Mouse (Mus musculus): ENCODE measurements at regions not wholly inside any gene's neighbourhood (a gene's known extent, or its start where the extent isn't known, plus 50 kb on each side); places are given as distances from the start of the nearest gene placed in this dataset.

DNA sequence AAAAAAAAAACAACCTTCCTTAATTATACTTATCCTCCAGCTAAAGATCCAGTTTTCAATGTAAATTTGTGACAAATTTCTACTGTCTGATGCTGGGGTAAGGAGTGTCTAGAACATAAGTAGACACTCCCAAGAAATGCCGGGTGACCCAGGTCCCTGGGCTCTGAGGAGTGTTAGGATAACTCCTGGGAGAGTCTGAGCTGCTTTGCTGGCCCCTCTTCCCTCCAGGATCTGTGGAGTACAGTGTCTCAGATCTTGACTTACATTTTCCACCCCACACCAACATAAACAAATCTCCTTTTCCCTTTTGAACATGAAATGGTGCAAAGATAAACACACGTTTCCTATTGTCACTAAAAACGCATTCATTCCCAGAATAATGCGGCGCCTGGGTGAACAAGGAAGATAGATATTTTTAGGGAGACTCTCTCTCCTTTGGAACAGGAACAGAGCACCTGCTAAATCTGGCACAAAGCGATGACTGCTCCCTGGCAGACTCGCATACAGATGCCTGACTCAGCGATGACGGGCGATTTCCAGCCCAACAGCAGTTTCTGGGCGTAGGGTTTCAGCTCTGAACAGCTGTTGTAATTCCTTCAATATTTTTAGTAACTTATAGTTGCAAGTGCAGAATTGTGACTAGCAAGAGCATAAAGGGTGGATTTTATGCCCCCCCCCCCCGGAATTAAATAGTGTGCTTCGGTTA is 91.3 kb downstream of the Cavin4 start:
- no peak overlapping the region for H3K9ac ChIP-seq (replicated peaks)
- H3K4me2 ChIP-seq (ENCODE audit: low read depth, low read length) = no peak overlapping the region
- no peak overlapping the region for H3K27ac ChIP-seq (ENCODE audit: low read depth)
- no peaks in the 10 kb centered on the region for H3K9me3 ChIP-seq (ENCODE audit: low read length)
- no peak overlapping the region for H3K4me3 ChIP-seq (ENCODE audit: low read depth, low read length)
- no peaks in the 10 kb centered on the region for H3K36me3 ChIP-seq (replicated peaks; ENCODE audit: insufficient read depth, low read length)
- WGBS (ENCODE audit: insufficient replicate concordance) = 52% methylated on average over 13 of the region's 13 CpGs
- TF ChIP-seq CTCF (IDR thresholded peaks at IDR 0.05; ENCODE audit: low read depth) (no peak), EP300 (IDR thresholded peaks at IDR 0.05; ENCODE audit: low read depth) (no peak)
- no peaks in the 10 kb centered on the region for H3K27me3 ChIP-seq (ENCODE audit: insufficient read depth, low read length)
- DNase-seq (no peak), ATAC-seq (no peak)
- H3K4me1 ChIP-seq (ENCODE audit: insufficient read depth) = 0 out of 2 replicates have a peak, but pooled peaks cover 2% of the 10 kb centered on the region

DNA sequence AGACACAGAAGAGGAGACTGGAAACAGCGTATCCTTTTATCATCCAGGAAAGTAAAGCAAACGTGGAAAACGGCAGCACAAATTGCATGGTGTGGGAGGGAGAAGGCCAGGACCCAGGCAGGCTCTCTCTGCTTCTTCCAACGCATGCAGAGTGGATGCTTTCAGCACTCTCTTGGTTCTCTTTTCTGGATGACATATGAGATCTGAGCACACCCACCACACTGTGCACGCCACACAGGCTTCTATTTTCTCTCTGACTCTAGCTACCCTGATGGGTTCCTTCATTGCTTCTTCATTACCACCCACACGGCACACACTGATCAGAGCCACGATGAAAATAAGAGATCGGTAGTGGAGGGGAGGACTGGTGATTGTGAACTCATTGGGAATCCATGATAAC is 97.3 kb downstream of the Cavin4 start:
- DNase-seq (no peak), ATAC-seq (no peak)
- H3K4me2 ChIP-seq (ENCODE audit: low read depth, low read length) = no peak overlapping the region
- TF ChIP-seq CTCF (IDR thresholded peaks at IDR 0.05; ENCODE audit: low read depth) = no peak
- H3K9ac ChIP-seq (replicated peaks) = no peak overlapping the region
- 68% methylated on average over 8 of the region's 8 CpGs for WGBS (ENCODE audit: insufficient replicate concordance)
- no peaks in the 10 kb centered on the region for H3K9me3 ChIP-seq (ENCODE audit: low read length)
- no peak overlapping the region for H3K4me3 ChIP-seq (ENCODE audit: low read depth, low read length)
- no peaks in the 10 kb centered on the region for H3K36me3 ChIP-seq (replicated peaks; ENCODE audit: insufficient read depth, low read length)
- no peaks in the 10 kb centered on the region for H3K4me1 ChIP-seq (ENCODE audit: insufficient read depth)
- H3K27me3 ChIP-seq (ENCODE audit: insufficient read depth, low read length) = no peaks in the 10 kb centered on the region
- no peak overlapping the region for H3K27ac ChIP-seq (ENCODE audit: low read depth)

DNA sequence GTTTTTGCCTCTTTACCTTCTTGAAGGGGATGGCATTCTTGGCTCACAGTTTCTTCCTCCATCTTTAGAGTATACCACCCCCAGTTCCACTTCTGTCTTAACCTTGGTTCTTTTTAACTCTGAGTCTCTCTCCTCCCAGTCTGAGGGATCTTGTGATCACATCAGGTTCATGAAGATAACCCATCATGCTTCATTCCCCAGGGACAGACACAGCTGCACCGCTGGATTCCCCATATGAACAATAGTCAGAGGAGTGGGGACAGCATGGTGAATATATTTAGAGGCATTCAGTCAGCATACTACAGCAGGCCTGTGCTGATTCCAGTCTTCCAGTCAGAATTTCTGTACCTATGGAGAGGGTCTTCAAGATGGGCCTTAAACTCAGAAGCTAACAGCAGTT is 103.1 kb downstream of the Cavin4 start:
- no peaks in the 10 kb centered on the region for H3K9me3 ChIP-seq (ENCODE audit: low read length)
- H3K27ac ChIP-seq (ENCODE audit: low read depth) = no peak overlapping the region
- 79% methylated on average over 1 of the region's 1 CpGs for WGBS (ENCODE audit: insufficient replicate concordance)
- DNase-seq = no peak
- TF ChIP-seq CTCF (IDR thresholded peaks at IDR 0.05; ENCODE audit: low read depth) (no peak), EP300 (IDR thresholded peaks at IDR 0.05; ENCODE audit: low read depth) (no peak)
- H3K4me2 ChIP-seq (ENCODE audit: low read depth, low read length) = no peak overlapping the region
- no peaks in the 10 kb centered on the region for H3K4me1 ChIP-seq (ENCODE audit: insufficient read depth)
- H3K4me3 ChIP-seq (ENCODE audit: low read depth, low read length) = no peak overlapping the region
- H3K36me3 ChIP-seq (replicated peaks; ENCODE audit: insufficient read depth, low read length) = no peaks in the 10 kb centered on the region
- H3K9ac ChIP-seq (replicated peaks) = no peak overlapping the region
- H3K27me3 ChIP-seq (ENCODE audit: insufficient read depth, low read length) = no peaks in the 10 kb centered on the region
- no peak for ATAC-seq

DNA sequence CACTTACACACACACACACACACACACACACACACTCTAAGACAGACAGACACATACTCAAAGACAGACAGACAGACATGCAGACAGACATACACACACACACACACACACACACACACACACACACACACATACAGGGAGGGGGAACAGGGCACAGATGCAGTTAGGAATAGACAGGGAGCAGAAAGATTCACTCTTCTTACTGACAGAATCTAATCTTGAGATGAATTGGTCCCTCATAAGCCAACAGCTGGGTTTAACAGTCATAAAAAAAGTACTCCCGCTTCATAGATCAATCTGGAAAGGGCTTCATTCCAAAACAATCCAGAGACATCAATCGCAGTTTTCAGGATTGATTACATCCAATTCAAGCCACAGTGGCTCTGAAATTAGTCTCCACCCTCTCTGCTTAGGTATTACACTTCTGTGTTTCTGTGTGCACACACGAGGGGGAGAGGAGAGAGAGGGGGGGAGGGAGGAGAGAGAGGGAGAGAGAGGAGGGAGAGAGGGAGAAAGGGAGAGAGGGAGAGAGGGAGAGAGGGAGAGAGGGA is 107.2 kb downstream of the Cavin4 start:
- TF ChIP-seq EP300 (IDR thresholded peaks at IDR 0.05; ENCODE audit: low read depth) (no peak), CTCF (IDR thresholded peaks at IDR 0.05; ENCODE audit: low read depth) (no peak)
- no peaks in the 10 kb centered on the region for H3K9me3 ChIP-seq (ENCODE audit: low read length)
- no peak for ATAC-seq
- no peak overlapping the region for H3K27ac ChIP-seq (ENCODE audit: low read depth)
- no peaks in the 10 kb centered on the region for H3K27me3 ChIP-seq (ENCODE audit: insufficient read depth, low read length)
- H3K4me2 ChIP-seq (ENCODE audit: low read depth, low read length) = no peak overlapping the region
- no peak overlapping the region for H3K9ac ChIP-seq (replicated peaks)
- H3K36me3 ChIP-seq (replicated peaks; ENCODE audit: insufficient read depth, low read length) = no peaks in the 10 kb centered on the region
- WGBS (ENCODE audit: insufficient replicate concordance) = 54% methylated on average over 3 of the region's 3 CpGs
- no peak overlapping the region for H3K4me3 ChIP-seq (ENCODE audit: low read depth, low read length)
- no peaks in the 10 kb centered on the region for H3K4me1 ChIP-seq (ENCODE audit: insufficient read depth)
- DNase-seq = no peak

DNA sequence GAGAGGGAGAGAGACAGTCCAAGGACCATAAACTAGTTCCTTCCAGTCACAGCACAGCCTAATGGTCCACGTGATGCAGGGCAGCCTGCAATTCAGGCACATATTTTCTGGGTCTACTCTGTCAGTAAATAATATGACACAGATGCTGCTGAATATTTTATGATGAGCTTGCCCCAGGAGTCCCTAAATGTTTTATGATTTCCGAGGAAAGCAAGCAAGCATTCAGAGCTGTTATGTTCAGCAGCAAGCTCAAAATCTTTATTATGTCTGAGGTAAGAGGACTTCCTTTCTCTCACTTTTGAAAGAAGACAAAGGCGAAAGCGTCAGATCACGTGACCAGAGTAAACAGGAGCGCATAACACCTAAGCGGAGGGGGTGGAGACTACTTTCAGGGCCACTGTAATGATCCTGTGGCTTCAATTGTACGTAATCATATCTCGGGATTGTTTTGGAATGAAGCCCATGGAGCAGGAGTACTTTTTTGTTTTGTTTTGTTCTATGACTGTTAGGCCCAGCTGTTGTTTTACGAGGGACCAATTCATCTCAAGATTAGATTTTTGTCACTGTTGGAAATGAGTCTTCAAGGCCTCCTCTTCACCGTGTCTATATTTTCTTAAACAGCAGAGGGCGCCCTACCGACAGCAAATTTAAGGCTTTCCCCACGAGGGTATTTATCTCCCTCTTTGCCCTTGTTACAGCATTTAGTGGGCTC is 107.8 kb downstream of the Cavin4 start:
- Histone ChIP-seq H3K27me3 (ENCODE audit: insufficient read depth, low read length) (no peaks in the 10 kb centered on the region), H3K9ac (replicated peaks) (no peak overlapping the region), H3K4me3 (ENCODE audit: low read depth, low read length) (no peak overlapping the region), H3K27ac (ENCODE audit: low read depth) (no peak overlapping the region), H3K36me3 (replicated peaks; ENCODE audit: insufficient read depth, low read length) (no peaks in the 10 kb centered on the region), H3K9me3 (ENCODE audit: low read length) (no peaks in the 10 kb centered on the region), H3K4me1 (ENCODE audit: insufficient read depth) (no peaks in the 10 kb centered on the region), H3K4me2 (ENCODE audit: low read depth, low read length) (no peak overlapping the region)
- 0 out of 2 replicates have a peak, but pooled peaks have one; percentile 21 for ATAC-seq
- 33% methylated on average over 14 of the region's 14 CpGs for WGBS (ENCODE audit: insufficient replicate concordance)
- peak; percentile 27 for DNase-seq
- TF ChIP-seq EP300 (IDR thresholded peaks at IDR 0.05; ENCODE audit: low read depth) (no peak), CTCF (IDR thresholded peaks at IDR 0.05; ENCODE audit: low read depth) (peak; percentile 67)

DNA sequence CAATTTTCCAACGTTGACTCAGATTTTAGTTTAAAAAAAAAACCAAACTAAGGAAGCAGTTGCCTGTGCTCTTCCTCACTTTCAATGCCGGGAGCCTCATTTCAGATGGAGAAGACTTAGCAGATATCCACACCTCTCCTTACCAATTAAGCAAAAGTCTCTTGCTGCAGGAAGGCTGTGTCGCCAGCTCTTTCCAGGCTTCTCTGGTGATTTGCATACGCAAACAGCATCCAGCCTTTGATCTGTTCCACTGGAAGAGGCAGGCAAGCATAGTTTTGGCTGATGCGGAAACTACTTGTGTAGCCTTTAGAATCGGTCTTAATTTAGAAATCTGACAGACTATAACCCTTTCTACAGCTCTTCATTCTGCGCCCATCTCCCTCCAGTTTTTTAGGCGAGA is 108.5 kb downstream of the Cavin4 start:
- Histone ChIP-seq H3K9me3 (ENCODE audit: low read length) (no peaks in the 10 kb centered on the region), H3K27ac (ENCODE audit: low read depth) (no peak overlapping the region), H3K4me3 (ENCODE audit: low read depth, low read length) (no peak overlapping the region), H3K9ac (replicated peaks) (no peak overlapping the region), H3K4me1 (ENCODE audit: insufficient read depth) (no peaks in the 10 kb centered on the region), H3K36me3 (replicated peaks; ENCODE audit: insufficient read depth, low read length) (no peaks in the 10 kb centered on the region), H3K4me2 (ENCODE audit: low read depth, low read length) (no peak overlapping the region), H3K27me3 (ENCODE audit: insufficient read depth, low read length) (no peaks in the 10 kb centered on the region)
- no peak for DNase-seq
- TF ChIP-seq CTCF (IDR thresholded peaks at IDR 0.05; ENCODE audit: low read depth) = no peak
- TF ChIP-seq EP300 (IDR thresholded peaks at IDR 0.05; ENCODE audit: low read depth) = no peak
- ATAC-seq = no peak
- 54% methylated on average over 8 of the region's 8 CpGs for WGBS (ENCODE audit: insufficient replicate concordance)

All from liver, postnatal 0 days (tissue).